Mouse (Mus musculus) erythroblast, embryonic 14.5 days (primary cell): ENCODE measurements around the gene Intu. TPM values are rescaled to one million over a fixed set of nuclear protein-coding genes. Genes with fewer than 3 reads are reported as not detected.

ENCODE experiments used
- H3K27me3 ChIP-seq: 2 replicates; pipeline ENCODE4 v1.6.1; 2012; ENCODE audit warnings: inconsistent platforms; ENCODE audit not compliant: control insufficient read depth
- H3K36me3 ChIP-seq: 2 replicates; pipeline ENCODE4 v1.6.1; 2012; ENCODE audit warnings: mild to moderate bottlenecking, inconsistent platforms; ENCODE audit not compliant: control insufficient read depth
- H3K4me1 ChIP-seq: 2 replicates; pipeline ENCODE4 v1.6.1; 2012; ENCODE audit warnings: inconsistent platforms; ENCODE audit not compliant: control insufficient read depth
- H3K4me3 ChIP-seq: replicated peaks from 2 replicates; pipeline ENCODE3; 2012; ENCODE audit warnings: moderate library complexity, mild to moderate bottlenecking, inconsistent platforms
- H3K9me3 ChIP-seq: 2 replicates; pipeline ENCODE4 v1.6.1; 2012; ENCODE audit warnings: low read length, inconsistent platforms, mixed read lengths; ENCODE audit not compliant: control insufficient read depth
- GATA1 ChIP-seq: IDR thresholded peaks from 2 replicates; pipeline ENCODE4 v1.6.1; 2012; ENCODE audit warnings: low read length, inconsistent platforms, mixed read lengths
- TAL1 ChIP-seq: IDR thresholded peaks from 3 replicates; pipeline ENCODE4 v1.6.1; 2012; ENCODE audit warnings: low read length, inconsistent platforms, mixed read lengths
- polyA plus RNA-seq: library from polyadenylated mRNA; stranded (reverse); fragments of >175 nt; gene quantifications from 2 replicates; pipeline ENCODE4 v1.2.3, GENCODE M21; 2012

The Intu gene
- polyA plus RNA-seq, 1 experiment: 0.04 TPM

GRCm38 (mm10) chr3:40666861-40667719, 136.0 kb downstream of the Intu start:
- Histone ChIP-seq H3K36me3 (no peaks in the 10 kb centered on the region; the same call in 1 of the 2 replicates), H3K4me1 (peaks cover 4% of the 10 kb centered on the region), H3K27me3 (no peaks in the 10 kb centered on the region), H3K4me3 (no peak overlapping the region), H3K9me3 (no peaks in the 10 kb centered on the region)
- no peak for TF ChIP-seq GATA1
- no peak for TF ChIP-seq TAL1

- TF ChIP-seq TAL1: no peak
- TF ChIP-seq GATA1: no peak
- Histone ChIP-seq H3K36me3 (no peaks in the 10 kb centered on the region; the same call in 1 of the 2 replicates), H3K9me3 (no peaks in the 10 kb centered on the region), H3K27me3 (no peaks in the 10 kb centered on the region), H3K4me3 (no peak overlapping the region), H3K4me1 (peaks cover 4% of the 10 kb centered on the region)
Observed at GRCm38 (mm10) chr3:40668889-40669288, 137.8 kb downstream of the Intu start.

DNA sequence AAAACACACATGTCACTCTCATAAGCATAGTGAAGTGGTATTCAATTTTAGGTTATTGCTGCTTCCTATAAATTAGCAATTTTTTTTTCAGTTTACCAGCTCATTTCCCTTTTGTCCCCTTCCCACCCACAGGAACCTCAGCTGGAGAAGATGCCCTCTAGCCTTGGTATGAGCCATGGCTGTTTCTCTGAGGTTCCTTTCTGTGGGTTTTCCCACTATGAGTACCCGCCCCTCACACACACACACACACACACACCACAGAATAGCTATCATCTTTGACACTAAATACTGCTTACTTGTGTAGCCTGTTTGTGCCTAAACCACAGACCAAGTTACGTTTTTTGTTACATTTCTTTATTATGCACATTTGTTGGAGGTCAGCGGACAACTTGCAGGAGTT, 138.3 kb downstream of the Intu start:
- Histone ChIP-seq H3K36me3 (no peaks in the 10 kb centered on the region; the same call in 1 of the 2 replicates), H3K9me3 (no peaks in the 10 kb centered on the region), H3K4me1 (peaks cover 4% of the 10 kb centered on the region), H3K4me3 (no peak overlapping the region), H3K27me3 (no peaks in the 10 kb centered on the region)
- TF ChIP-seq GATA1 (no peak), TAL1 (no peak)

GRCm38 (mm10) chr3:40673515-40673914, 142.4 kb downstream of the Intu start:
- Histone ChIP-seq H3K4me3 (no peak overlapping the region), H3K36me3 (no peaks in the 10 kb centered on the region), H3K27me3 (no peaks in the 10 kb centered on the region), H3K9me3 (no peaks in the 10 kb centered on the region), H3K4me1 (peaks cover 4% of the 10 kb centered on the region)
- TF ChIP-seq GATA1 (no peak), TAL1 (no peak)

- no peaks in the 10 kb centered on the region for H3K4me1 ChIP-seq
- no peaks in the 10 kb centered on the region for H3K9me3 ChIP-seq
- no peaks in the 10 kb centered on the region for H3K27me3 ChIP-seq
- TF ChIP-seq GATA1 (no peak), TAL1 (no peak)
- H3K4me3 ChIP-seq: no peak overlapping the region
- H3K36me3 ChIP-seq: no peaks in the 10 kb centered on the region
Observed at GRCm38 (mm10) chr3:40674873-40675405, 143.9 kb downstream of the Intu start.

DNA sequence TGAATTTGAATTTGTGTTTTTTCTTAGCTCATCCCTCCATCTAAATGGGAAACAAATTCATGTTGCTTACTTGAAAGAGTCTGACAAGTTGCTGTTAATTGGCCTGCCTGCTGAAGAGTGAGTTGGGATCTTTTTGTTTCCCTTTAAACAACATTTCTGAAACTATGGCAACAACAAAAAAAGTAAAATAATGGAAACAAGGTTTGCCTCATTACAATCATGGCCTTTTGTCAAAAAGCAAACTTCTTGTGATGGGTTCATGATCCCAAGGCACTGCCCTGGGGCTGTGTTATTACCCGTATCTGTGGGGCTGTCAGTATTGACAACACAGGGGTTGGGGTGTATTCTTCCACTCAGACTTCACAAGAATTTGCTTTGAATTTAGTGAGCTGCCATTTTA, 147.8 kb downstream of the Intu start:
- Histone ChIP-seq H3K4me3 (no peak overlapping the region), H3K27me3 (no peaks in the 10 kb centered on the region), H3K36me3 (no peaks in the 10 kb centered on the region), H3K9me3 (no peaks in the 10 kb centered on the region), H3K4me1 (no peaks in the 10 kb centered on the region)
- TF ChIP-seq TAL1 (no peak), GATA1 (no peak)

- Histone ChIP-seq H3K9me3 (no peaks in the 10 kb centered on the region), H3K4me1 (no peaks in the 10 kb centered on the region), H3K4me3 (no peak overlapping the region), H3K36me3 (no peaks in the 10 kb centered on the region), H3K27me3 (no peaks in the 10 kb centered on the region)
- TF ChIP-seq TAL1 (no peak), GATA1 (no peak)
Observed at GRCm38 (mm10) chr3:40682404-40682803, 151.3 kb downstream of the Intu start.

GRCm38 (mm10) chr3:40683171-40683570, 152.1 kb downstream of the Intu start:
- TF ChIP-seq TAL1 (no peak), GATA1 (no peak)
- no peaks in the 10 kb centered on the region for H3K4me1 ChIP-seq
- no peaks in the 10 kb centered on the region for H3K9me3 ChIP-seq
- H3K27me3 ChIP-seq: no peaks in the 10 kb centered on the region
- H3K4me3 ChIP-seq: no peak overlapping the region
- no peaks in the 10 kb centered on the region for H3K36me3 ChIP-seq

DNA sequence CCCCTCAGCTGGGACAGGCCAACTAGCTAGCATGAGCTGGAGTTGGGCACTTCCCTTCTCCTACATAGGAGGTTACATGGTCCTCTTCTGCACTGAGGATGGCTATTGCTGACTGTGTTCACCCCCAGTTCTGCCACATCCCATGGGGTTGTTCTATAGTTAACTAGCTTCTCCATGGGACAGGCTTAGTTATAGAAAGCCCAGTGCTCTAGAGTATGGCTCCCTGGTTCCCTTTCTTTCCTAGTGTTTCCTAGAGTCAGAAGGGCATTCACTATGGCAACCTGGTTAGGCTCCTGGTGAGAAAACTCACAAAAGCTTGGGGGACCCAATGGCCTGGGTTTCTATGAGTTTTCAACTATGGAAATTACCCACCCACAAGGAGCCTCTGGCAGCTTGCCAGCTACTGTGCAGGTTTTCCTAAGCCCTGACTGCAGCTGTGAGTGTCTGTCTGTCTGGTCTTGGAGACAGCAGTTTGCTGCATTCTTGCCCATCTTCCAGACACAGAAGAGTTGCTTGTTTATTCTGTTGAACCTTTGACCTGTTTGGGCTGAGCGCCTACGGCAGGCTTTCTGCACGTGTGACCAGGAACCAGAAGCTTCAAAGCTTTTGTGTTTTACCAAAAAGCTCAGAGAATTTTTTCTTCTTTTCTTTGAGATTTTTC, 154.9 kb downstream of the Intu start:
- Histone ChIP-seq H3K27me3 (no peaks in the 10 kb centered on the region), H3K9me3 (no peaks in the 10 kb centered on the region), H3K4me3 (no peak overlapping the region), H3K36me3 (no peaks in the 10 kb centered on the region), H3K4me1 (no peaks in the 10 kb centered on the region)
- TF ChIP-seq TAL1 (no peak), GATA1 (no peak)
